Mouse (Mus musculus): ENCODE results near the gene Nudt21. TPM values are rescaled to one million over a fixed set of nuclear protein-coding genes. Genes with fewer than 3 reads are reported as not detected.
"Not testable (repeated sequence)": the region's sequence is repeated elsewhere in the genome, so short reads cannot be mapped to it uniquely, and the experiment has no call there.

Gene Nudt21
- polyA plus RNA-seq (2016; fragmentation: Nextera tagmentation; extraction: Ambion mirVana) = 192 and 193 TPM in 2 replicates

GRCm38 (mm10) chr8:94036944-94037524 is at the start of gene Nudt21, which contains the start of gene Ogfod1:
TSS of gene Nudt21 (minus strand) at chr8:94037031.
TSS of gene Ogfod1 (plus strand) at chr8:94037198.
- DNase-seq (ENCODE audit: extremely low spot score, low spot score) = peak; percentile 96
- H3K27me3 ChIP-seq (ENCODE audit: poor library complexity, severe bottlenecking) = no peaks in the 10 kb centered on the region
- under 1% methylated on average over 41 of the region's 41 CpGs for WGBS
- no peaks in the 10 kb centered on the region for H3K9me3 ChIP-seq
- peak within 1 kb of the TSS; percentile 82 for H3K4me3 ChIP-seq
- peaks cover 40% of the 10 kb centered on the region for H3K4me1 ChIP-seq
- H3K36me3 ChIP-seq (replicated peaks) = peaks cover 12% of the 10 kb centered on the region
- H3K27ac ChIP-seq = peak within 1 kb of the TSS; percentile 88

GRCm38 (mm10) chr8:94076461-94077192 is 39.8 kb upstream of the Nudt21 start:
- Histone ChIP-seq H3K9me3 (no peaks in the 10 kb centered on the region), H3K4me1 (no peaks in the 10 kb centered on the region), H3K27ac (no peak overlapping the region), H3K27me3 (ENCODE audit: poor library complexity, severe bottlenecking) (no peaks in the 10 kb centered on the region), H3K36me3 (replicated peaks) (peaks cover 45% of the 10 kb centered on the region), H3K4me3 (no peak overlapping the region)
- DNase-seq (ENCODE audit: extremely low spot score, low spot score) = no peak
- WGBS = 94% methylated on average over 12 of the region's 12 CpGs

DNA sequence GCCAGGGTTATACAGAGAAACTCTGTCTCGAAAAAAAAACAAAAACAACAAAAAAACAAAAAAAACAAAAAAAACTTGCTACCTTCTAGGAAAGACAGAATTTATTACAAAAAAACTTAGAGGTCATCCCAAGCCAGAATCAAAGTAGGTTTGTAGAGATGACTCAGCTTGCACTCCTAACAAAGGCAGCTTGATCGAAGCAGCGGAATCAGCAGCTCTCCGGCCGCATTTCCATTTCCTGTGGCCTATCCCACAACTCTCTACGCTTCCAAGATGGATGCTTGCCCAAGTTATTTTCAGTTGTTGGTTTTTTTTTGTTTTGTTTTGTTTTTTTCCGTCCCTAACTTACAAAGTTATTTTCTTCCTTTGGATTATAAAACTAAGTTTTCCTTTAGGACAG is 32.0 kb upstream of the Nudt21 start:
- Histone ChIP-seq H3K4me3 (no peak overlapping the region), H3K27ac (no peak overlapping the region), H3K36me3 (replicated peaks) (peaks cover 53% of the 10 kb centered on the region), H3K9me3 (no peaks in the 10 kb centered on the region), H3K4me1 (peaks cover 10% of the 10 kb centered on the region), H3K27me3 (ENCODE audit: poor library complexity, severe bottlenecking) (no peaks in the 10 kb centered on the region)
- DNase-seq (ENCODE audit: extremely low spot score, low spot score) = no peak
- 97% methylated on average over 7 of the region's 7 CpGs for WGBS

DNA sequence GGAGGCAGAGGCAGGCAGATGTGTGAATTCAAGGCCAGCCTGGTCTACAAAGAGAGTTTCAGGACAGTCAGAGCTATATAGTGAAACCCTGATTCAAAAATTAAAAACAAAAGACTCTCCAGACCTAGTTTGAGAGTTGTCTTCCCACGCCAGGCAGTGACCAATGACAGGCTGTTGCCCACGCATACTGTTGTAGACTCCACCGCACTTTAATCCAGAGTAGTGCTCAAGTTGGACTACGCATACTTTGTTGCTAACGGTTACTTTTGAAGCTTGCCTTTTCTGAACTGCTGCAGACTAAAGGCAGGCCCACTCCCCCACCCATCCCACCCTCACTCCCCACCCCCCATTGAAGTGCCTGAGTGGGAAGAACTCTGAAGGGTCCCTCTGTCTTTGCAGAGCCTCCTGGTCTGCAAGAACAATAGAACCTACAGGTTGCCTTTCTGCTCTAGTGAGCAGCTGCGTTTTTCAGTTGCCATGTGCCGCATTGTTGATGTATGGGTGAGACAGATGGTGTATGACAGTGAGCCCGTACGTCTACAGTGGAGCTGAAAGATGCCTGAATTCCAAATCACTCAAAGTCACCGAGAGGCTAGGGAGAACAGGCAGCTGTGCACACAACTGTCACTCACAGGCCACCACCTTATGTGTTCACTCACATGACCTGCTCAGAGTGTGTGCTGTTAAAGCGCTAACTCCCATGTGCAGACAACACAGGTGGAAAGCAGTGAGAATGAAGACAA is 29.5 kb upstream of the Nudt21 start:
- Histone ChIP-seq H3K27me3 (ENCODE audit: poor library complexity, severe bottlenecking) (no peaks in the 10 kb centered on the region), H3K27ac (peak overlapping the region; percentile 62), H3K4me1 (peaks cover 10% of the 10 kb centered on the region), H3K9me3 (no peaks in the 10 kb centered on the region), H3K4me3 (no peak overlapping the region), H3K36me3 (replicated peaks) (peaks cover 71% of the 10 kb centered on the region)
- DNase-seq (ENCODE audit: extremely low spot score, low spot score) = peak; percentile 21
- WGBS = 74% methylated on average over 11 of the region's 11 CpGs

- Histone ChIP-seq H3K4me1 (no peaks in the 10 kb centered on the region), H3K36me3 (replicated peaks) (peaks cover 72% of the 10 kb centered on the region), H3K9me3 (no peaks in the 10 kb centered on the region), H3K4me3 (no peak overlapping the region), H3K27me3 (ENCODE audit: poor library complexity, severe bottlenecking) (no peaks in the 10 kb centered on the region), H3K27ac (no peak overlapping the region)
- WGBS = 61% methylated on average over 6 of the region's 6 CpGs
- DNase-seq (ENCODE audit: extremely low spot score, low spot score) = no peak
Measured at GRCm38 (mm10) chr8:94057157-94057854, 20.5 kb upstream of the Nudt21 start.

- no peaks in the 10 kb centered on the region for H3K27me3 ChIP-seq (ENCODE audit: poor library complexity, severe bottlenecking)
- no peak overlapping the region for H3K4me3 ChIP-seq
- DNase-seq (ENCODE audit: extremely low spot score, low spot score) = no peak
- H3K27ac ChIP-seq = no peak overlapping the region
- H3K36me3 ChIP-seq (replicated peaks) = peaks cover 49% of the 10 kb centered on the region
- no peaks in the 10 kb centered on the region for H3K4me1 ChIP-seq
- 92% methylated on average over 12 of the region's 12 CpGs for WGBS
- H3K9me3 ChIP-seq = no peaks in the 10 kb centered on the region
Measured at GRCm38 (mm10) chr8:94052696-94053095, 15.9 kb upstream of the Nudt21 start.

- H3K4me1 ChIP-seq = no peaks in the 10 kb centered on the region
- H3K9me3 ChIP-seq = no peaks in the 10 kb centered on the region
- no peak overlapping the region for H3K27ac ChIP-seq
- H3K4me3 ChIP-seq = no peak overlapping the region
- H3K27me3 ChIP-seq (ENCODE audit: poor library complexity, severe bottlenecking) = no peaks in the 10 kb centered on the region
- WGBS = 90% methylated on average over 2 of the region's 2 CpGs
- peaks cover 23% of the 10 kb centered on the region for H3K36me3 ChIP-seq (replicated peaks)
- no peak for DNase-seq (ENCODE audit: extremely low spot score, low spot score)
Measured at GRCm38 (mm10) chr8:94047845-94048244, 11.0 kb upstream of the Nudt21 start.

GRCm38 (mm10) chr8:94037806-94038205 is 975 bp upstream of the Nudt21 start:
- H3K36me3 ChIP-seq (replicated peaks) = peaks cover 14% of the 10 kb centered on the region
- DNase-seq (ENCODE audit: extremely low spot score, low spot score) = no peak
- H3K9me3 ChIP-seq = no peaks in the 10 kb centered on the region
- peaks cover 40% of the 10 kb centered on the region for H3K4me1 ChIP-seq
- peak overlapping the region; percentile 82 for H3K4me3 ChIP-seq
- 11% methylated on average over 15 of the region's 15 CpGs for WGBS
- no peaks in the 10 kb centered on the region for H3K27me3 ChIP-seq (ENCODE audit: poor library complexity, severe bottlenecking)
- peak overlapping the region; percentile 88; the same call in 1 of the 2 replicates for H3K27ac ChIP-seq

- not testable (repeated sequence) for H3K27me3 ChIP-seq (ENCODE audit: poor library complexity, severe bottlenecking); H3K9me3 ChIP-seq
- peak; percentile 70 for DNase-seq (ENCODE audit: extremely low spot score, low spot score)
- H3K27ac ChIP-seq = peak overlapping the region; percentile 88
- under 1% methylated on average over 29 of the region's 32 CpGs for WGBS
- peaks cover 17% of the 10 kb centered on the region for H3K36me3 ChIP-seq (replicated peaks)
- peaks cover 40% of the 10 kb centered on the region for H3K4me1 ChIP-seq
- H3K4me3 ChIP-seq = peak overlapping the region; percentile 82
Measured at GRCm38 (mm10) chr8:94036541-94036940, 290 bp downstream of the Nudt21 start.

DNA sequence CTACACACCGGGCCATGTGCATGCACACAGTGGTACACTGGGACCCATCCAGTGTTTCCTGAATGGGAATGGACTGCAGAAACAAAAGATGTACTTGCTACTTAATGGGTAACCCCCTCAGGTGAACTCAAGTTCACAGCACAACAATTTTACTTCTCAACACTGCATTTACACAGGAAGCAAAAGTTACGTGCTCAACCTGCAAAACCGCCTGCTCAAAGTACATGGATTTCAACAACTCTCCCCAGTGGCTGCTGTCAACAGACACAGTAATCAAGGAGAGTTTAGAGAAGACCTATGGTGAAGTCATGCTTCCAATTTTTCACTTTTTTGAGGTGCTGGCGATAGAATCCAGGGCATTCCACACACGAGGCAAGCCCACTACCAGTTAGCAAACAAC is 1.6 kb downstream of the Nudt21 start:
- Histone ChIP-seq H3K4me3 (peak overlapping the region; percentile 82), H3K27me3 (ENCODE audit: poor library complexity, severe bottlenecking) (no peaks in the 10 kb centered on the region), H3K27ac (no peak overlapping the region), H3K9me3 (no peaks in the 10 kb centered on the region), H3K4me1 (peaks cover 40% of the 10 kb centered on the region), H3K36me3 (replicated peaks) (peaks cover 25% of the 10 kb centered on the region)
- no peak for DNase-seq (ENCODE audit: extremely low spot score, low spot score)
- 72% methylated on average over 5 of the region's 5 CpGs for WGBS

GRCm38 (mm10) chr8:94033601-94034000 is 3.2 kb downstream of the Nudt21 start:
- Histone ChIP-seq H3K36me3 (replicated peaks) (peaks cover 35% of the 10 kb centered on the region), H3K4me3 (no peak overlapping the region), H3K9me3 (no peaks in the 10 kb centered on the region), H3K27me3 (ENCODE audit: poor library complexity, severe bottlenecking) (no peaks in the 10 kb centered on the region), H3K27ac (no peak overlapping the region), H3K4me1 (peaks cover 40% of the 10 kb centered on the region)
- WGBS = 64% methylated on average over 3 of the region's 3 CpGs
- no peak for DNase-seq (ENCODE audit: extremely low spot score, low spot score)

DNA sequence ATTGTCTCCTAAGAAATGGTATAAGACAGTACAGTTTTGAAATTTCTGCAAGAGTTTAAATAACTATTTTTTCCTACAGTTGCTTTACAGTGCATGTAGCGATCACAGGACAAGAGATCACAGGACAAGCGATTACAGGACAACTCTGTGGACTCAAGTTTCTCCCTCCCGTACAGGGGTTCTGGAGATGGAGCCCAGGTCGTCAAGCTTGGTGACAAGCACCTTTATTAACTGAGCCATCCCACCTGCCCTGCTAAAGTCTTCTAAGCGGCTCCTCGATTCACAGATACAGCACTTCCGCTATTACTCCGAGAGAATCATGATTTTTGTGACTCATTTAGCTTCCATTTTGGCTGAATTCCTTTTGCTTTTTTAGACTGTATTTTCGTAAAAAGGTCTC is 7.1 kb downstream of the Nudt21 start:
- H3K4me1 ChIP-seq = peaks cover 16% of the 10 kb centered on the region
- WGBS = 95% methylated on average over 9 of the region's 9 CpGs
- H3K9me3 ChIP-seq = no peaks in the 10 kb centered on the region
- peaks cover 74% of the 10 kb centered on the region for H3K36me3 ChIP-seq (replicated peaks)
- no peak overlapping the region for H3K27ac ChIP-seq
- H3K4me3 ChIP-seq = no peak overlapping the region
- DNase-seq (ENCODE audit: extremely low spot score, low spot score) = no peak
- H3K27me3 ChIP-seq (ENCODE audit: poor library complexity, severe bottlenecking) = no peaks in the 10 kb centered on the region
